Mouse (Mus musculus): Measurements from ENCODE around the gene Gstm3. TPM values are rescaled to one million over a fixed set of nuclear protein-coding genes. Genes with fewer than 3 reads are reported as not detected.
A peak's percentile ranks its signal among the peaks of the same experiment; 100 is the strongest.

Gstm3 gene
- total RNA-seq, 1 experiment from 2014 or later, result not detected

GRCm38 (mm10) chr3:107935888-107936287, 33.2 kb downstream of the Gstm3 start:
- ATAC-seq (replicated peaks; ENCODE audit: insufficient number of reproducible peaks, low FRiP score, low TSS enrichment, poor library complexity, severe bottlenecking), result no peak

- ATAC-seq (replicated peaks; ENCODE audit: insufficient number of reproducible peaks, low FRiP score, low TSS enrichment, poor library complexity, severe bottlenecking), result no peak
These were observed 33.8 kb downstream of the Gstm3 start for GRCm38 (mm10) chr3:107935268-107935667.

- ATAC-seq (replicated peaks; ENCODE audit: insufficient number of reproducible peaks, low FRiP score, low TSS enrichment, poor library complexity, severe bottlenecking), result no peak
These were observed 37.0 kb downstream of the Gstm3 start for GRCm38 (mm10) chr3:107932128-107932527.

- ATAC-seq (replicated peaks; ENCODE audit: insufficient number of reproducible peaks, low FRiP score, low TSS enrichment, poor library complexity, severe bottlenecking), result peak; percentile 76
These were observed 37.4 kb downstream of the Gstm3 start, which contains the start of gene Gstm7 for GRCm38 (mm10) chr3:107931670-107932069. Gene Gstm7, minus strand, starts transcription at chr3:107931817.

- no peak for ATAC-seq (replicated peaks; ENCODE audit: insufficient number of reproducible peaks, low FRiP score, low TSS enrichment, poor library complexity, severe bottlenecking)
These were observed 37.9 kb downstream of the Gstm3 start for GRCm38 (mm10) chr3:107931134-107931533.

GRCm38 (mm10) chr3:107929731-107930130, 39.4 kb downstream of the Gstm3 start:
- no peak for ATAC-seq (replicated peaks; ENCODE audit: insufficient number of reproducible peaks, low FRiP score, low TSS enrichment, poor library complexity, severe bottlenecking)

- no peak for ATAC-seq (replicated peaks; ENCODE audit: insufficient number of reproducible peaks, low FRiP score, low TSS enrichment, poor library complexity, severe bottlenecking)
These were observed 39.8 kb downstream of the Gstm3 start for GRCm38 (mm10) chr3:107929243-107929642.

- no peak for ATAC-seq (replicated peaks; ENCODE audit: insufficient number of reproducible peaks, low FRiP score, low TSS enrichment, poor library complexity, severe bottlenecking)
These were observed 40.4 kb downstream of the Gstm3 start for GRCm38 (mm10) chr3:107928691-107929090.

- no peak for ATAC-seq (replicated peaks; ENCODE audit: insufficient number of reproducible peaks, low FRiP score, low TSS enrichment, poor library complexity, severe bottlenecking)
These were observed 41.2 kb downstream of the Gstm3 start for GRCm38 (mm10) chr3:107927841-107928240.

- no peak for ATAC-seq (replicated peaks; ENCODE audit: insufficient number of reproducible peaks, low FRiP score, low TSS enrichment, poor library complexity, severe bottlenecking)
These were observed 43.7 kb downstream of the Gstm3 start for GRCm38 (mm10) chr3:107925335-107925734.

GRCm38 (mm10) chr3:107920348-107920747, 48.7 kb downstream of the Gstm3 start:
- no peak for ATAC-seq (replicated peaks; ENCODE audit: insufficient number of reproducible peaks, low FRiP score, low TSS enrichment, poor library complexity, severe bottlenecking)

GRCm38 (mm10) chr3:107917783-107918408, 51.2 kb downstream of the Gstm3 start:
- ATAC-seq (replicated peaks; ENCODE audit: insufficient number of reproducible peaks, low FRiP score, low TSS enrichment, poor library complexity, severe bottlenecking), result 0 out of 2 replicates have a peak, but pooled peaks have one; percentile 56

- no peak for ATAC-seq (replicated peaks; ENCODE audit: insufficient number of reproducible peaks, low FRiP score, low TSS enrichment, poor library complexity, severe bottlenecking)
These were observed 52.0 kb downstream of the Gstm3 start for GRCm38 (mm10) chr3:107917097-107917496.

GRCm38 (mm10) chr3:107916674-107917073, 52.4 kb downstream of the Gstm3 start:
- ATAC-seq (replicated peaks; ENCODE audit: insufficient number of reproducible peaks, low FRiP score, low TSS enrichment, poor library complexity, severe bottlenecking), result no peak

Other genes starting within 250 kb of the Gstm3 start
- gene Csf1, start 208.8 kb downstream of the Gstm3 start, total RNA-seq (2017), result 18.1 to 110 TPM (median 76.3 TPM) in 3 replicates
- gene Eps8l3, start 92.1 kb downstream of the Gstm3 start, total RNA-seq (2017), result not detected in 3 replicates
- 5.0 to 6.9 TPM in 2 of 3 replicates, not detected in the other for gene Gstm5, start 73.5 kb downstream of the Gstm3 start, total RNA-seq (2017)
- gene Gstm7, start 37.5 kb downstream of the Gstm3 start, total RNA-seq (2017), result not detected in 3 replicates
- gene Gstm6, start 25.5 kb downstream of the Gstm3 start, total RNA-seq (2017), result not detected in 3 replicates
- not detected in 3 replicates for gene Gstm2, start 17.2 kb upstream of the Gstm3 start, total RNA-seq (2017)
- 43.8 to 75.0 TPM (median 64.1 TPM) in 3 replicates for gene Gstm1, start 48.7 kb upstream of the Gstm3 start, total RNA-seq (2017)
- gene Gstm4, start 75.6 kb upstream of the Gstm3 start, total RNA-seq (2017), result 7.4 to 12.4 TPM (median 8.4 TPM) in 3 replicates
- gene Ampd2, start 117.4 kb upstream of the Gstm3 start, total RNA-seq (2017), result 15.6 to 22.0 TPM (median 18.4 TPM) in 3 replicates
- gene Gnat2, start 123.5 kb upstream of the Gstm3 start, total RNA-seq (2017), result not detected in 3 replicates
- 156 to 172 TPM (median 164 TPM) in 3 replicates for gene Gnai3, start 176.9 kb upstream of the Gstm3 start, total RNA-seq (2017)
- not detected in 3 replicates for gene Gpr61, start 185.6 kb upstream of the Gstm3 start, total RNA-seq (2017)
- gene Amigo1, start 217.1 kb upstream of the Gstm3 start, total RNA-seq (2017), result 3.7 to 6.2 TPM (median 4.2 TPM) in 3 replicates
- 13.0 to 22.3 TPM (median 15.0 TPM) in 3 replicates for gene Cyb561d1, start 231.9 kb upstream of the Gstm3 start, total RNA-seq (2017)
- gene Atxn7l2, start 241.7 kb upstream of the Gstm3 start, total RNA-seq (2017), result 4.0 to 7.1 TPM (median 6.8 TPM) in 3 replicates

Measured in monocyte, adult 5-6 weeks (primary cell).